Mouse (Mus musculus) cerebellum, adult 2 months (tissue): ENCODE results near the gene Rps24. TPM values are rescaled to one million over a fixed set of nuclear protein-coding genes. Genes with fewer than 3 reads are reported as not detected.

Source experiments
- DNase-seq, 2 experiments: peaks; one replicate each; pipeline ENCODE4 v3.0.0; 2021
- H3K27ac ChIP-seq: fragments of 200-500 bp; 2 replicates; pipeline ENCODE4 v1.5.1; 2012; ENCODE audit warnings: low read length, control low read depth, inconsistent platforms; ENCODE audit not compliant: insufficient read depth
- H3K27me3 ChIP-seq: fragments of 200-500 bp; 2 replicates; pipeline ENCODE4 v1.6.1; 2012; ENCODE audit warnings: inconsistent platforms, mild to moderate bottlenecking, low read length, moderate library complexity; ENCODE audit not compliant: control insufficient read depth, insufficient read depth
- H3K4me1 ChIP-seq: fragments of 200-500 bp; 2 replicates; pipeline ENCODE4 v1.6.1; 2011; ENCODE audit warnings: low read length; ENCODE audit not compliant: control insufficient read depth, insufficient read depth
- H3K4me3 ChIP-seq: fragments of 200-500 bp; replicated peaks from 2 replicates; pipeline ENCODE3; 2011; ENCODE audit warnings: mild to moderate bottlenecking, low read depth, low read length, control low read depth; ENCODE audit not compliant: insufficient read depth
- CTCF ChIP-seq: fragments of 200-500 bp; IDR thresholded peaks from 2 replicates; pipeline ENCODE4 v1.5.1; 2011; ENCODE audit warnings: low read depth, mild to moderate bottlenecking, control low read depth, low read length, moderate library complexity, borderline replicate concordance; ENCODE audit not compliant: insufficient read depth
- POLR2A ChIP-seq: fragments of 200-500 bp; IDR thresholded peaks from 2 replicates; pipeline ENCODE4 v1.6.1; 2011; ENCODE audit warnings: low read length, control low read depth, borderline replicate concordance; ENCODE audit not compliant: insufficient read depth
- WGBS: fragments of 180-500 bp; shearing (Covaris S2); methylation state at CpG from one replicate; pipeline ENCODE4 v1.1.7; 2018; 5-methylcytosine and 5-hydroxymethylcytosine counted together
- polyA plus RNA-seq: library from polyadenylated mRNA; depleted of rRNA; stranded (reverse); fragments of >200 nt; gene quantifications from 2 replicates; pipeline ENCODE4 v1.2.3, GENCODE M21; 2012

The Rps24 gene
- polyA plus RNA-seq, 1 experiment: 1,467 TPM

DNA sequence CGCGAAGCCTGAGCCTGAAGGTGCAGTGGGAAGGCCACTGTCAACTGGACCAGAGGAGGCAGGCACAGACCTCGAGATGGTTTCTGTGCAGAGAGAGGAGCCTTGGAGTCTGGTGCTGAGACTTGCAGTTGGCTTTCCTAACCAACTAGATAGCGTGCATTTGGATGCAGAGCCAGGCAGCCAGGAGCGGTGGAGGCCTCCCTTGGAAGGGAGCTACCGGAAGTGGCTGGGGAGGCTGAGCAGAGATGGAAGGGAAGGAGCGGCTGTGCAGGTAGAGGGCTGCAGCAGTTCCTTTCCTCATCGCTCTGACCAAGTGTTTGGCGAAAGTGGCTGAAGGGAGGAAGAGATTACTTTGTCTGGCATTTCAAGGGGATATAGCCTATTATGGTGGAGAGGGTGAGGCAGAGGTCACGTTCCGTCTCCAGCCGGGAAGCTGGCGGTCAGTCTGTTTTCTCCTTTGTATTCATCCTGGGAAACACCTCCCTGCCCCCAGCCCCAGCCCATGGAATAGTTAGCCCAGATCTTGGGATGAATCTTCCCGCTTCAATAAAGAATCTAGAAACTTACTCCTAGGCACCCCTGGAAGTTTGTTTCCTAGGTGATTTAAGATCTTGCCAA, 20.6 kb downstream of the Rps24 start:
- 82% methylated on average over 14 of the region's 14 CpGs for WGBS
- H3K27me3 ChIP-seq: no peaks in the 10 kb centered on the region
- no peaks in the 10 kb centered on the region for H3K4me1 ChIP-seq
- H3K27ac ChIP-seq: no peak overlapping the region
- DNase-seq: no peak
- TF ChIP-seq POLR2A (no peak), CTCF (no peak)
- no peak overlapping the region for H3K4me3 ChIP-seq

DNA sequence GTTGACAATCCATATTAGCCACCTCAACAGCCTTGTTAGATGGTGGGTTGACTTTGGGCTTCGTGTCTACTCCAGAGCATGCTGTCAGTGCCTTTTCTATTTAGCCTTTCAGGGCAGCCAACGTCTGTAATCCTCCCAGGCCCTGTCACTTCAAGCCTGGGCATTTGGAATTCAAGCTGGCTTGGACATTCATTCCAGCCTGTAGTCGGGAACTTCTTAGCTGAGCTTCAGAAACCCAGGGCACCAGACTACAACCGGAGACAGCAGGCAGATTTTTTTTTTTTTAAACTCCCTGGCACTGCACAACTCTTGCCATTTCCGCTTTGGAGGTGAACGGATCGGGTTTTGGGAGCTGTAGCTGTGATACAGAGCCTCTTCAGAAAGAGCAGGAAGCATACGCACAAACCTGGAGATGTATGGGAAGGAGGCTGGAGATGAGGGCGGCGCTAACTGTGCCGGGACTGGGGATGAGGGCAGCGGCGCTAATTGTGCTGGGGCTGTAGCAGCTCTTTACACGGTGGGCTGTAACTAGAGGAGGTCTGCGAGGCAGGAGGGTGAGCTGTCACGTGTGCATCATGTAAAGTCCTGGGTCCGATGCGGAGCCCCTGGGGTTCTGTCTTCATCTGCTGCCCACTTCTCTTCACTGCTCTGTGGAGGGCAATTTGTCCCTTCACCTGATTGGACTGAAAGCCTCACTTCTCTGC, 21.3 kb downstream of the Rps24 start:
- peak; percentile 27 to 44 for DNase-seq
- Histone ChIP-seq H3K4me1 (no peaks in the 10 kb centered on the region), H3K27me3 (no peaks in the 10 kb centered on the region), H3K4me3 (peak overlapping the region; percentile 14), H3K27ac (no peak overlapping the region)
- no peak for TF ChIP-seq CTCF
- TF ChIP-seq POLR2A: no peak
- WGBS: 15% methylated on average over 18 of the region's 18 CpGs

DNA sequence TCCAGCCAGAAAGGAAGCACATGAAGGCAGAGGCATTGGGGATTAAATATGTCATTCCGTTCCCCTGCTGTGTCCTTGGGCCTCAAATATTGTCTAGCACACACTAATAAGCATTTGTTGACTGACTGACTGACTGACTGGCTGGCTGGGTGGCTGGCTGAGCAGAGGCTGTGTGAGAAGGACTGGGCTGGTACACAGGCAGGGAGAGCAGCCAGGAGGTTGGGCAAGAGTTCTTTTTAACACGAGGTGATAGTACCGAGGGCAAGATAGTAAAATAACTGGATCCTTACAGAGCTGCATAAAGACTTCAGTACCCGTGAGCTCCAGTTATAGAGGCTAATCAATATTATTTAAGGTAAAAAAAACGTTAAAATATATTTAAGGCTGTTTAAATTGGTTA, 22.6 kb downstream of the Rps24 start:
- no peak overlapping the region for H3K27ac ChIP-seq
- no peaks in the 10 kb centered on the region for H3K27me3 ChIP-seq
- no peak for DNase-seq
- 59% methylated on average over 5 of the region's 5 CpGs for WGBS
- no peak for TF ChIP-seq CTCF
- TF ChIP-seq POLR2A: no peak
- H3K4me3 ChIP-seq: no peak overlapping the region
- no peaks in the 10 kb centered on the region for H3K4me1 ChIP-seq

DNA sequence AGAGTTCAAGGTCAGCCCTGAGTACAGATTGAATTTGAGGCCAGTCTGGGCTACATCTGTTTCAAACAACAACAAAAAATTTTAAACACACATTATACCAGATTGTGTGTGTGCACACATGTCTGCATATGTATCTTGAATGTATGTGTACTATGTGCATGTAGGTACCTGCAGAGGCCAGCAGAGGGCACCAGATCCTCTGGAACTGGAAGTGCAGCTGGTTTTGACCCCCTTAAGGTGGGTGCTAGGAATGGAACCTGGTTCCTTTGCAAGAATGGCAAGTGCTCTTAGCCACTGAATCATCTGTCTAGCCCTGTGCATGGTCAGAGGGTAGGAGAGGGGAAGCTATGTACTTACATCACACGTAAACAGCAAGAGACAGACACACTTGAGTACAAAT, 23.3 kb downstream of the Rps24 start:
- 100% methylated on average over 1 of the region's 1 CpGs for WGBS
- Histone ChIP-seq H3K27ac (no peak overlapping the region), H3K4me3 (no peak overlapping the region), H3K27me3 (no peaks in the 10 kb centered on the region), H3K4me1 (no peaks in the 10 kb centered on the region)
- DNase-seq: no peak
- TF ChIP-seq CTCF (peak; percentile 34; the same call in 1 of the 2 replicates), POLR2A (no peak)

DNA sequence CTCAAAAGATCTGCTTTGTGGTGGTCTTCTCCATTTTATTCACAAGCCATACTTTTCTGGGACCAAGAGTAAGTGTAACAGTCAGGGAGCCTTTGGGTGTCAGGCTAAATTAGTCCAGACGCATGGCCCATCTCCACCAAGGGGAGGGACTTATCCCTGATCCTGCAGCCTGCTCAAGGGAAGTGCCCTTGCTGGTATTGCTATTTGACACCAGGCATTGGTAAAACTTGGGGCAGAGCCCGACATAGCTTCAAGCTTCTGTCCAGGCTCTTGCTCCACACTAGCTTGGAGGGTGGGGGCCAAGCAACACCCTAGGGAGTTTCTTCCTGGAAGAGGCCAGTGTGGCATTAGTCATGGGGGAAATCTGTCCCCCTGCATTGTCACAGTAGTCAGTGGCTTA, 23.8 kb downstream of the Rps24 start:
- Histone ChIP-seq H3K27ac (no peak overlapping the region), H3K4me1 (no peaks in the 10 kb centered on the region), H3K4me3 (no peak overlapping the region), H3K27me3 (no peaks in the 10 kb centered on the region)
- 77% methylated on average over 2 of the region's 2 CpGs for WGBS
- TF ChIP-seq POLR2A: no peak
- no peak for TF ChIP-seq CTCF
- no peak for DNase-seq

DNA sequence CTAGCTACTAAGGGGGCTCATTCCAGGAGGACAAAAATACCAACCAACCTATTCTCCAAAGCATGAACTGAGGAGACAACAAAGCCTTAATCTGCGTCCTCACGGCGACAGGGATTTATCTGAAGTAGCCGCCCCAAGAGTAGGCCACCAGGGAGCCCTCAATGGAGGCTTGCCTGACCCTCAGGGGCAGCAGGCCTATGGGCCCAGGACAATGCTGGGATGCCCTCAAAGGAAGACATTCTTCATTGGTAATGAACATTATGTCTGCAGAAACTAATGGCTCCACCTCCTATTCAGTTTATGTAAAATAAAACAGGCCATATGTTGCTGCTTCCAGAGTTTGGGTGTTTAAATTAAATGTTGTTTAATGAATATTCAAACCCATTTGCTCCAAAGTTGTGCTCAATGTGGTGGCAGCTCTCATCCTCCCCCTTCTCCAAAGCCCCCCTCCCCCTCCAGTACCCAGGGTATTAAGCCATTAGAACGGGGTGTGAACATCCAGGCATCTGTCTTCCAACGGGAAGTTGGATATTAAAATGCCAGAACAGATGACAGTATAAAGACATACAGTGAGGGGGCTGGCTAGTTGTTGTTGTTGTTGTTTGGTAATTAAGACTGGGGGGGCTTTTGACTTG, 25.7 kb downstream of the Rps24 start:
- H3K4me1 ChIP-seq: no peaks in the 10 kb centered on the region
- 75% methylated on average over 6 of the region's 6 CpGs for WGBS
- DNase-seq: no peak
- H3K27ac ChIP-seq: no peak overlapping the region
- no peak overlapping the region for H3K4me3 ChIP-seq
- no peaks in the 10 kb centered on the region for H3K27me3 ChIP-seq
- TF ChIP-seq POLR2A (no peak), CTCF (no peak)

DNA sequence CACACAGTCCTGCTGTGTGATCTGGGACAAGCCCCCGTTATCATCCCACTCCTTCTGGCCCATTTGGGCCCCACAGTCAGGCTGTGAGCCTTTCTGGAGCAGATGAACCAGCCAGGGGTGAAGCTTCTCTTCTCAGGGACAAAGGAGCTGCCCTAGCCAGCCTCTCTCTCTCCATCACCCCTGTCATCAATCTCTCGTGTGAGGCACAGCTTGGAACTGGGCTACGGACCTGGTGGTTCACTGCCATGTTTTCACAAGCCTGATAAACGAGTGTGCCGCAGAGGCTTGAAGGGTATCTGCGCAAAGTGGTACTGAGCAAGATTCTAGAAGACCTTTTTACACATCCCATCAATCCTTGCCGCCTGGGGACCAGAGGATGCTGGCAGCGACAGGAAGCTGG, 34.7 kb downstream of the Rps24 start:
- 79% methylated on average over 8 of the region's 8 CpGs for WGBS
- no peak overlapping the region for H3K4me3 ChIP-seq
- TF ChIP-seq POLR2A: no peak
- TF ChIP-seq CTCF: no peak

DNA sequence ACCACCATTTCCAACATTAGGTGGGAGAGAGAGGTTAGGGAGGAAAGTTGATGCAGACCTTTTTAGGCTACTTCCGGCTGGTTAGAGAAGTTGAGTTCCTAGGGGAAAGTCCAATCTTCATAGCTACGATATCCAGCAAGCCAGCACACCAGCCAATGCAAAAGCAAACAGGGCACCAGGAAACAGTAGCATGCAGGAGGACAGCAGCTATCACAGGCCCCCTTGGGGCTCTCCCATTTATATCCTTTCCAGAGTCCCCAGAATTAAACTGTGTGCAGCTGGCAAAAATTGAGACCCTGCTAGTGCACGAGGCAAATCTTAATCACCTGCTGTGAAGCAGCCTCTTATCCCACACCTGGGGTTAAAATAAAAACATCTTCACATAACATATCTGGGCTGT, 38.2 kb downstream of the Rps24 start:
- Histone ChIP-seq H3K27me3 (no peaks in the 10 kb centered on the region), H3K27ac (no peak overlapping the region), H3K4me3 (no peak overlapping the region), H3K4me1 (no peaks in the 10 kb centered on the region)
- no peak for TF ChIP-seq POLR2A
- no peak for TF ChIP-seq CTCF
- 63% methylated on average over 3 of the region's 3 CpGs for WGBS
- no peak for DNase-seq

More for the DNA sequence above, 34.7 kb downstream of the Rps24 start:
- no peak for DNase-seq
- Histone ChIP-seq H3K27ac (no peak overlapping the region), H3K27me3 (no peaks in the 10 kb centered on the region), H3K4me1 (no peaks in the 10 kb centered on the region)
